Mouse (Mus musculus) stomach, postnatal 0 days (tissue): Measurements from ENCODE around the gene C530008M17Rik. TPM values are rescaled to one million over a fixed set of nuclear protein-coding genes. Genes with fewer than 3 reads are reported as not detected.
A peak's percentile ranks its signal among the peaks of the same experiment; 100 is the strongest.

ENCODE experiments used
- ATAC-seq: fragments of 200-750 bp; cut with Nextera tagmentation; 2 replicates; pipeline ENCODE4 v1.8.0; 2017; ENCODE audit not compliant: low FRiP score, low TSS enrichment
- DNase-seq: peaks from one replicate; pipeline ENCODE4 v3.0.0-alpha.2; 2016; ENCODE audit warnings: low spot score
- H3K27ac ChIP-seq: fragments of 300-500 bp; sonication (generic); replicated peaks from 2 replicates; pipeline ENCODE4 v1.5.1; 2014; ENCODE audit warnings: mild to moderate bottlenecking, control low read depth
- H3K27me3 ChIP-seq: fragments of 300-500 bp; sonication (generic); 2 replicates; pipeline ENCODE4 v1.6.1; 2014; ENCODE audit warnings: low read length; ENCODE audit not compliant: control insufficient read depth, insufficient read depth
- H3K36me3 ChIP-seq: fragments of 300-500 bp; sonication (generic); 2 replicates; pipeline ENCODE4 v1.6.1; 2014; ENCODE audit warnings: low read length, mixed read lengths; ENCODE audit not compliant: control insufficient read depth, insufficient read depth
- H3K4me1 ChIP-seq: fragments of 300-500 bp; sonication (generic); replicated peaks from 2 replicates; pipeline ENCODE4 v1.6.1; 2014; ENCODE audit warnings: antibody characterized with exemption; ENCODE audit not compliant: control insufficient read depth, insufficient read depth
- H3K4me2 ChIP-seq: fragments of 300-500 bp; sonication (generic); replicated peaks from 2 replicates; pipeline ENCODE4 v1.6.1; 2014; ENCODE audit warnings: low read depth, mild to moderate bottlenecking, control low read depth, moderate library complexity
- H3K4me3 ChIP-seq: fragments of 300-500 bp; sonication (generic); 2 replicates; pipeline ENCODE4 v1.5.1; 2014; ENCODE audit warnings: low read depth, low read length, control low read depth
- H3K9ac ChIP-seq: fragments of 300-500 bp; sonication (generic); 2 replicates; pipeline ENCODE4 v1.6.1; 2014; ENCODE audit warnings: mild to moderate bottlenecking, low read length, control low read depth, mixed read lengths
- H3K9me3 ChIP-seq: fragments of 300-500 bp; sonication (generic); 2 replicates; pipeline ENCODE4 v1.6.1; 2016; ENCODE audit warnings: low read length; ENCODE audit not compliant: control insufficient read depth
- CTCF ChIP-seq: IDR thresholded peaks from 2 replicates; pipeline ENCODE4 v1.5.1; 2016; ENCODE audit warnings: antibody characterized with exemption, low read depth, mild to moderate bottlenecking, moderate library complexity
- EP300 ChIP-seq: optimal IDR thresholded peaks from 2 replicates; pipeline ENCODE3; 2016; ENCODE audit warnings: antibody characterized with exemption
- WGBS: fragments of 180-500 bp; shearing (Covaris S2); extraction: QIAGEN DNeasy Blood & Tissue Kit; methylation state at CpG from one replicate; pipeline ENCODE4 v1.1.7; 2014; 5-methylcytosine and 5-hydroxymethylcytosine counted together
- polyA plus RNA-seq: library from polyadenylated mRNA; unstranded; fragments of >200 nt; fragmentation: Nextera tagmentation; extraction: Ambion mirVana; gene quantifications from 2 replicates; pipeline ENCODE4 v1.2.1, GENCODE M21; 2015

The C530008M17Rik gene
- polyA plus RNA-seq, 1 experiment from 2014 or later = 3.6 TPM

- Histone ChIP-seq H3K36me3 (no peaks in the 10 kb centered on the region), H3K27ac (no peak overlapping the region), H3K9ac (no peak overlapping the region), H3K27me3 (no peaks in the 10 kb centered on the region), H3K4me3 (no peak overlapping the region), H3K4me2 (no peak overlapping the region), H3K9me3 (no peaks in the 10 kb centered on the region), H3K4me1 (no peaks in the 10 kb centered on the region)
- TF ChIP-seq CTCF (no peak), EP300 (no peak)
- 87% methylated on average over 7 of the region's 7 CpGs for WGBS
- ATAC-seq = no peak
- no peak for DNase-seq
Measured at GRCm38 (mm10) chr5:76713743-76714142, 57.4 kb downstream of the C530008M17Rik start.

- Histone ChIP-seq H3K4me1 (no peaks in the 10 kb centered on the region), H3K4me3 (no peak overlapping the region), H3K9ac (no peak overlapping the region), H3K9me3 (no peaks in the 10 kb centered on the region), H3K4me2 (no peak overlapping the region), H3K27me3 (no peaks in the 10 kb centered on the region), H3K36me3 (no peaks in the 10 kb centered on the region), H3K27ac (no peak overlapping the region)
- no peak for DNase-seq
- TF ChIP-seq EP300 (no peak), CTCF (no peak)
- 58% methylated on average over 3 of the region's 3 CpGs for WGBS
- no peak for ATAC-seq
Measured at GRCm38 (mm10) chr5:76719954-76720353, 63.6 kb downstream of the C530008M17Rik start.

GRCm38 (mm10) chr5:76724878-76725277 lies 68.6 kb downstream of the C530008M17Rik start:
- Histone ChIP-seq H3K4me2 (no peak overlapping the region), H3K9me3 (no peaks in the 10 kb centered on the region), H3K27me3 (no peaks in the 10 kb centered on the region), H3K9ac (no peak overlapping the region), H3K4me3 (no peak overlapping the region), H3K27ac (no peak overlapping the region), H3K4me1 (no peaks in the 10 kb centered on the region), H3K36me3 (no peaks in the 10 kb centered on the region)
- WGBS = 97% methylated on average over 2 of the region's 2 CpGs
- ATAC-seq = no peak
- DNase-seq = no peak
- TF ChIP-seq CTCF (peak; percentile 39), EP300 (no peak)

GRCm38 (mm10) chr5:76726518-76727103 lies 70.3 kb downstream of the C530008M17Rik start:
- Histone ChIP-seq H3K9me3 (no peaks in the 10 kb centered on the region), H3K4me3 (no peak overlapping the region), H3K4me1 (no peaks in the 10 kb centered on the region), H3K4me2 (no peak overlapping the region), H3K36me3 (no peaks in the 10 kb centered on the region), H3K27me3 (no peaks in the 10 kb centered on the region), H3K27ac (no peak overlapping the region), H3K9ac (no peak overlapping the region)
- TF ChIP-seq EP300 (no peak), CTCF (no peak)
- 86% methylated on average over 8 of the region's 8 CpGs for WGBS
- no peak for ATAC-seq
- no peak for DNase-seq

- Histone ChIP-seq H3K9me3 (no peaks in the 10 kb centered on the region), H3K4me3 (no peak overlapping the region), H3K4me2 (no peak overlapping the region), H3K9ac (no peak overlapping the region), H3K36me3 (no peaks in the 10 kb centered on the region), H3K27ac (no peak overlapping the region), H3K27me3 (no peaks in the 10 kb centered on the region), H3K4me1 (no peaks in the 10 kb centered on the region)
- no peak for DNase-seq
- 66% methylated on average over 6 of the region's 6 CpGs for WGBS
- ATAC-seq = no peak
- TF ChIP-seq EP300 (no peak), CTCF (no peak)
Measured at GRCm38 (mm10) chr5:76733055-76733641, 76.8 kb downstream of the C530008M17Rik start.

- TF ChIP-seq CTCF (no peak), EP300 (no peak)
- Histone ChIP-seq H3K27me3 (no peaks in the 10 kb centered on the region), H3K4me3 (no peak overlapping the region), H3K36me3 (no peaks in the 10 kb centered on the region), H3K9ac (no peak overlapping the region), H3K27ac (no peak overlapping the region), H3K4me2 (no peak overlapping the region), H3K4me1 (no peaks in the 10 kb centered on the region), H3K9me3 (no peaks in the 10 kb centered on the region)
- no peak for ATAC-seq
- DNase-seq = no peak
- 93% methylated on average over 6 of the region's 6 CpGs for WGBS
Measured at GRCm38 (mm10) chr5:76741463-76741862, 85.2 kb downstream of the C530008M17Rik start.
